In genomic region chr14:54930431-54930830, GRCm38 (mm10) we compare ENCODE assay signal across 19 mouse cellular contexts. TPM values are rescaled to one million over a fixed set of nuclear protein-coding genes. Genes with fewer than 3 reads are reported as not detected.
DNase-seq lines count a peak whose midpoint lies in the region; ATAC-seq lines count a peak whose summit lies in the region.
"Had no signal": no experiment of that assay in that cellular context is flagged by ENCODE, and none has a peak within 500 bp of the region (broad histone marks: within the 10 kb centered on the region; RNA-seq: fewer than 3 reads in every experiment).

No protein-coding gene starts in this region.

- WGBS in midbrain, embryonic 10.5 days = 20% methylated on average over 2 of the region's 2 CpGs
- WGBS in midbrain, embryonic 16.5 days = 22% methylated on average over 2 of the region's 2 CpGs
- 19% methylated on average over 2 of the region's 2 CpGs for WGBS in limb, embryonic 15.5 days

- H3K4me2 ChIP-seq in midbrain, embryonic 16.5 days (ENCODE audit: low read length) = no peak overlapping the region
- H3K4me2 ChIP-seq in limb, embryonic 15.5 days = no peak overlapping the region
- H3K4me2 ChIP-seq: heart, embryonic 12.5 days; hindbrain, embryonic 15.5 days; liver, embryonic 13.5 days had no signal

- peak; percentile 59 for DNase-seq in heart, postnatal 4 days
- DNase-seq in heart, postnatal 25 days (ENCODE audit: low spot score) = no peak
- no peak for DNase-seq in midbrain, embryonic 10.5 days (ENCODE audit: low spot score)
- peak; percentile 89 for DNase-seq in R1 (ENCODE audit: low read depth, low spot score)
- DNase-seq in right cerebral cortex, postnatal 25 days = no peak
- DNase-seq: cerebellum, adult 8-10 months; gastrocnemius, postnatal 36 days; kidney, adult 9 months; liver, embryonic 13.5 days; right cerebral cortex, postnatal 14 days; thymus, adult 18-20 months had no signal

- no peak overlapping the region for H3K4me3 ChIP-seq in midbrain, embryonic 10.5 days
- no peak overlapping the region for H3K4me3 ChIP-seq in midbrain, embryonic 16.5 days (ENCODE audit: low read depth, low read length)
- no peak overlapping the region for H3K4me3 ChIP-seq in limb, embryonic 15.5 days
- H3K4me3 ChIP-seq: heart, embryonic 12.5 days; hindbrain, embryonic 15.5 days; liver, embryonic 13.5 days had no signal

- no peak for ATAC-seq in midbrain, embryonic 16.5 days
- no peak for ATAC-seq in limb, embryonic 15.5 days (ENCODE audit: insufficient number of reproducible peaks, low FRiP score, low TSS enrichment, low read depth)

- no peaks in the 10 kb centered on the region for H3K9me3 ChIP-seq in midbrain, embryonic 10.5 days (replicated peaks)
- H3K9me3 ChIP-seq in midbrain, embryonic 16.5 days (replicated peaks; ENCODE audit: control insufficient read depth, low read length, poor library complexity, severe bottlenecking) = no peaks in the 10 kb centered on the region
- H3K9me3 ChIP-seq in limb, embryonic 15.5 days = no peaks in the 10 kb centered on the region
- H3K9me3 ChIP-seq: heart, embryonic 12.5 days; hindbrain, embryonic 15.5 days; liver, embryonic 13.5 days had no signal

- no peak overlapping the region for H3K9ac ChIP-seq in midbrain, embryonic 16.5 days (ENCODE audit: low read depth, low read length)
- no peak overlapping the region for H3K9ac ChIP-seq in limb, embryonic 15.5 days
- H3K9ac ChIP-seq: heart, embryonic 12.5 days; hindbrain, embryonic 15.5 days; liver, embryonic 13.5 days had no signal

- peaks cover 55% of the 10 kb centered on the region for H3K4me1 ChIP-seq in midbrain, embryonic 10.5 days
- peaks cover 21% of the 10 kb centered on the region for H3K4me1 ChIP-seq in midbrain, embryonic 16.5 days (ENCODE audit: control insufficient read depth, insufficient read depth, low read length)
- peaks cover 44% of the 10 kb centered on the region for H3K4me1 ChIP-seq in limb, embryonic 15.5 days

- H3K27ac ChIP-seq in midbrain, embryonic 10.5 days (replicated peaks) = peak overlapping the region; percentile 50
- no peak overlapping the region for H3K27ac ChIP-seq in midbrain, embryonic 16.5 days (ENCODE audit: low read length)
- H3K27ac ChIP-seq in limb, embryonic 15.5 days = 0 out of 2 replicates have a peak overlapping the region, but pooled peaks have one; percentile 27
- H3K27ac ChIP-seq: hindbrain, embryonic 15.5 days; liver, embryonic 13.5 days had no signal

- no peaks in the 10 kb centered on the region for H3K36me3 ChIP-seq in midbrain, embryonic 10.5 days
- H3K36me3 ChIP-seq in midbrain, embryonic 16.5 days (ENCODE audit: control insufficient read depth, insufficient read depth, low read length) = no peaks in the 10 kb centered on the region
- H3K36me3 ChIP-seq in limb, embryonic 15.5 days = no peaks in the 10 kb centered on the region
- H3K36me3 ChIP-seq: heart, embryonic 12.5 days; hindbrain, embryonic 15.5 days; liver, embryonic 13.5 days had no signal

- intact Hi-C loops in heart, postnatal 25 days (cut with DNase I) = no loop called here

- peaks cover 15% of the 10 kb centered on the region for H3K27me3 ChIP-seq in midbrain, embryonic 10.5 days (ENCODE audit: low read depth, poor library complexity, severe bottlenecking)
- no peaks in the 10 kb centered on the region for H3K27me3 ChIP-seq in midbrain, embryonic 16.5 days (ENCODE audit: control insufficient read depth, insufficient read depth, low read depth, low read length)
- H3K27me3 ChIP-seq in limb, embryonic 15.5 days = no peaks in the 10 kb centered on the region
- H3K27me3 ChIP-seq: hindbrain, embryonic 15.5 days had no signal

RNA-seq across cellular contexts. Expression of gene Il25, which starts 2.1 kb away (rescaled TPM):
- total RNA-seq in heart, postnatal 4 days (2021) = not detected
- total RNA-seq in heart, postnatal 25 days (2021) = not detected
- not detected in 2 replicates for polyA plus RNA-seq in midbrain, embryonic 10.5 days (2016; fragmentation: Nextera tagmentation; extraction: Ambion mirVana)
- 0.46 and 0.51 TPM in 2 replicates for polyA plus RNA-seq in midbrain, embryonic 16.5 days (2015; fragmentation: Nextera tagmentation; extraction: Ambion mirVana)
- not detected in 2 replicates for polyA plus RNA-seq in limb, embryonic 15.5 days (2015; fragmentation: Nextera tagmentation; extraction: Ambion mirVana)
- total RNA-seq: gastrocnemius, postnatal 36 days; layer of hippocampus, adult 18-20 months; left cerebral cortex, postnatal 14 days; neutrophil, adult 5-6 weeks had no signal
- polyA plus RNA-seq: embryonic facial prominence, embryonic 11.5 days; heart, embryonic 12.5 days; liver, embryonic 13.5 days had no signal

RNA-seq across cellular contexts. Expression of gene Efs, which starts 4.5 kb away (rescaled TPM):
- 10 to 100 TPM; 10.5 to 10.9 TPM for total RNA-seq in heart, postnatal 4 days (2021)
- 1 to 10 TPM; 2.8 to 3.0 TPM for total RNA-seq in heart, postnatal 25 days (2021)
- 42.5 and 42.8 TPM in 2 replicates for polyA plus RNA-seq in midbrain, embryonic 10.5 days (2016; fragmentation: Nextera tagmentation; extraction: Ambion mirVana)
- 11.7 and 12.9 TPM in 2 replicates for polyA plus RNA-seq in midbrain, embryonic 16.5 days (2015; fragmentation: Nextera tagmentation; extraction: Ambion mirVana)
- 57.2 and 58.0 TPM in 2 replicates for polyA plus RNA-seq in limb, embryonic 15.5 days (2015; fragmentation: Nextera tagmentation; extraction: Ambion mirVana)
- total RNA-seq: neutrophil, adult 5-6 weeks had no signal

RNA-seq across cellular contexts. Expression of gene Cmtm5, which starts 5.6 kb away (rescaled TPM):
- under 1 TPM in 1 of 2 experiments, not detected in 1; 0.33 TPM for total RNA-seq in heart, postnatal 4 days (2021)
- total RNA-seq in heart, postnatal 25 days (2021) = under 1 TPM; 0.29 to 0.36 TPM
- 0.17 and 0.31 TPM in 2 replicates for polyA plus RNA-seq in midbrain, embryonic 10.5 days (2016; fragmentation: Nextera tagmentation; extraction: Ambion mirVana)
- 9.5 and 14.8 TPM in 2 replicates for polyA plus RNA-seq in midbrain, embryonic 16.5 days (2015; fragmentation: Nextera tagmentation; extraction: Ambion mirVana)
- polyA plus RNA-seq in limb, embryonic 15.5 days (2015; fragmentation: Nextera tagmentation; extraction: Ambion mirVana) = 12.7 and 12.9 TPM in 2 replicates
- total RNA-seq: neutrophil, adult 5-6 weeks had no signal

RNA-seq across cellular contexts. Expression of gene Slc22a17, which starts 17.5 kb away (rescaled TPM):
- total RNA-seq in heart, postnatal 4 days (2021) = 10 to 100 TPM; 24.8 to 25.2 TPM
- 1 to 10 TPM; 2.7 to 3.1 TPM for total RNA-seq in heart, postnatal 25 days (2021)
- 42.0 and 52.0 TPM in 2 replicates for polyA plus RNA-seq in midbrain, embryonic 10.5 days (2016; fragmentation: Nextera tagmentation; extraction: Ambion mirVana)
- 219 and 245 TPM in 2 replicates for polyA plus RNA-seq in midbrain, embryonic 16.5 days (2015; fragmentation: Nextera tagmentation; extraction: Ambion mirVana)
- 56.3 and 70.6 TPM in 2 replicates for polyA plus RNA-seq in limb, embryonic 15.5 days (2015; fragmentation: Nextera tagmentation; extraction: Ambion mirVana)

RNA-seq across cellular contexts. Expression of gene Myh6, which starts 36.3 kb away (rescaled TPM):
- total RNA-seq in heart, postnatal 4 days (2021) = over 10,000 TPM; 15,879 to 17,172 TPM
- total RNA-seq in heart, postnatal 25 days (2021) = over 10,000 TPM; 23,221 to 24,394 TPM
- 0.40 and 0.68 TPM in 2 replicates for polyA plus RNA-seq in midbrain, embryonic 10.5 days (2016; fragmentation: Nextera tagmentation; extraction: Ambion mirVana)
- 1.3 and 2.9 TPM in 2 replicates for polyA plus RNA-seq in midbrain, embryonic 16.5 days (2015; fragmentation: Nextera tagmentation; extraction: Ambion mirVana)
- polyA plus RNA-seq in limb, embryonic 15.5 days (2015; fragmentation: Nextera tagmentation; extraction: Ambion mirVana) = 2.6 and 7.7 TPM in 2 replicates
- total RNA-seq: neutrophil, adult 5-6 weeks had no signal

Comparison
In these comparisons a context has a peak if more than half of its experiments do, and no peak if none do; other contexts are left out.
1. DNase-seq: peak in heart, postnatal 4 days (single experiment) and R1 (single experiment); none in heart, postnatal 25 days (single experiment), midbrain, embryonic 10.5 days (single experiment) and right cerebral cortex, postnatal 25 days (single experiment).